Mouse (Mus musculus) retina, embryonic 14.5 days (tissue): ENCODE measurements around the gene C330007P06Rik.
A peak's percentile ranks its signal among the peaks of the same experiment; 100 is the strongest.
"Not testable (repeated sequence)": the region's sequence is repeated elsewhere in the genome, so short reads cannot be mapped to it uniquely, and the experiment has no call there.

Source experiments
- DNase-seq: peaks from one replicate; pipeline ENCODE4 v3.0.0-alpha.2; 2015; ENCODE audit warnings: low spot score

C330007P06Rik gene

DNA sequence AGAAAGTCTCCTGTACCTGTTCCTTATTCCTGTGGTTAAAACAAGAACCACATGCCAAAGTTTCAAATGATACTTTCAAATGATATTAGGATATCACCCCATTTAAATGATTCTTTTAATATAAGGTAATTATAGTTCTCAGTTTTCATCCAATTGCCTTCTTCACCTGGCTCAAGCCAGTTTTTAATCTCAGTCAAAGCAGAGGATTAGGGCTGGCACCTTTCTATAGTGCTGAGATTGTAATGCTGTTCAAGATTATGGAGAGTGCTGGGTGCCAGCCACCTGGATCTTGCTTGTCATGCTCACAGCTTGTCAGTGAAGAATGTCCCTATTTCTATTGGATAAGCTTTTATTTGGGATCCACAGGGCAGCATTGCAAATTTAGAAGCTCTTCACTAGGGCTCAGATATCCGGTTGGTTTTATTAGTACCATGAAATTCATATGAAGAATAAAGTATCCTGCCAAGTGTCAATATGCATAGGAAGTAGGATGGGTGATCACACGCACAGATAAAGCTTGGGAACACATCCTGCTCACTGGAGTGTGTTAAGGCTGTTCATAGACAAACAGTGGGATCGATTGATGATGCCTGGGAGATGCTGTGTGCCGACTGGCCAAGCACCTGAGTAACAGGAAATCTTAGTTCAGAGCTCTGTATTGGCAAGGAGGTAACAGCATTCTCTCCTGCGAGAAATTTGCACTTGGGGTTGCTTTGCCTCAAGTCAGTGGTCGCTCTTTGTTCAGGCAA, 74.6 kb downstream of the C330007P06Rik start:
- DNase-seq = no peak

DNA sequence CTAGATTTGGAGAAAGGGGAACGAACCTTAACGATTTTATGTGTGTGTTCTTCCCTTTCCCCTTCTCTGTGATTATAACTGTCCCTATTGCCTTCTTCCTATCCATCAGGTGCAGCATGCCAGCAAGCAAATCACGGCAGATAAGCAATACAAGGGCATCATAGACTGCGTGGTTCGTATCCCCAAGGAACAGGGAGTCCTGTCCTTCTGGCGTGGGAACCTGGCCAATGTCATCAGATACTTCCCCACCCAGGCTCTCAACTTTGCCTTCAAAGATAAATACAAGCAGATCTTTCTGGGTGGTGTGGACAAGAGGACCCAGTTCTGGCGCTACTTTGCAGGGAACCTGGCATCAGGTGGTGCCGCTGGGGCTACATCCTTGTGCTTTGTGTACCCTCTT, 77.2 kb downstream of the C330007P06Rik start:
- DNase-seq = not testable (repeated sequence)

DNA sequence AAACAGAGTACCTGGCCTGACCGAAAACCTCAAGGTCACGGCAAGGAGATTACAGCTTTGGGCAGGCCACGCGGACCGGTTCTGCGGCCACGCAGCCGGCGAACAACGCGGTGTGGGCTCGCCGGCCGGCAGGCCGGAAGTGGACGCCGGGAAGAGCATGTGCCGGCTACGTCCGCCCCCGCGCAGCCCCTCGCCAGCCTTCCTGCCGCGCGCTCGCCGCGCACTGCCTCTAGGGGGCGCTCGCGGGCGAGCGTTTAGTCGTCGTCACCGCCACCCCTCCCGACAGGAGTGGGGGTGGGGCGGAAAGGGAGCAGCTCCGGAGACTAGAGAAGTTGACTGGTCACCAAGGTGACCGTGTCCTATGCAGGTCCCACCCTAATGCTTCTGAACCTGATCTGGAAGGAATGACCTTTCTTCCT, 77.7 kb downstream of the C330007P06Rik start:
- peak; percentile 82 for DNase-seq

DNA sequence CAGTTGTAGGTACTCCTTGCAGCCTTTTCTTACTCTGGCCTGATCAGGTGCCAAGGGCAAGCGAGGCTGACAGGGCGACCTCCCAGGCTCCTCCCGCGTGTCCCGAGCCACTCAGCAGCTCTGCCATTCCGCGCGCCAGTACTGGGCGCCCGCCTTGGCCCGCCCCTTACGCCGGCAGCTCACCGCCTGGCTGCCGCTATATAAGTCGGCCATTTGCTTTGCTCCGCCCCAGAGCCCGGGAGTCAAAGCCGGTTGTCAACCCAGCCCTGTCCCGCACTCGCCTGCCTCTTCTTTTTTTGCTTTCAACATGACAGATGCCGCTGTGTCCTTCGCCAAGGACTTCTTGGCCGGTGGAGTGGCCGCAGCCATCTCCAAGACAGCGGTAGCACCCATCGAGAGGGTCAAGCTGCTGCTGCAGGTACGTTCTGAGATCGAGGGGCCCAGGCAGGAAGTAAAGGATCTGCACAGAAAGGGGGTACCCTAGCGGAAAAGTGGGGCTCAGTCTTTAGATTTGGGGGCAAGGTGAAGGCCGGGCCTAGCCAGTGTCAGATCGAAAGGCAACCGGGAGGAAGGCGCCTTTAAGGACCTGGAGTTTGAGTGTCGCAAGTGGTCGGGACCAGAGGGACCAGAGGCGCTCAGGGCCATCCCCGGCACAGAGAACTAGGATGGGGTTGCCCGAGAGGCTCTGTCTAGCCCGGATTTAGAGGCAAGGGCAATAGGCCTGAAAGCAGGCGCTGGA, 78.3 kb downstream of the C330007P06Rik start, which contains the start of gene Slc25a5:
Slc25a5 (plus strand) TSS at position 228 of the 739 bp plus-strand sequence.
- peak; percentile 82 for DNase-seq

DNA sequence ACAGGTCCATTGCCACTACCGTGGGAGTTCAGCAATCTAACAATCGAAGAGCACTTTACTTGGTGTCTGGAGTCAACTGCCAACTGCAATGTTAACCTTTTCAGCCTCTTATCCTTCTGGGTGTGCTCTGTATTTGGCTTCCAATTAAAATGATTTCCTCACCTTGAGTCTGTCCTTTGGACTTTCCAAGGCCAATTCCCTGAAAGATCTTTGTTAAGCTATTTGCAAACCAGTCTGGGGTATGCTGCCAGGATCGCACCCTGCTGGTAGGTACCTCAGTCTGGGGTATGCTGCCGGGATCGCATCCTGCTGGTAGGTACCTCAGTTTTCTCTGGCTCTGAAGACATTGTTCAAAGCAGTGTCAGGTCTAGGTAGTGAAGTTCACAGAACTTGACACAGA, 79.3 kb downstream of the C330007P06Rik start:
- no peak for DNase-seq

DNA sequence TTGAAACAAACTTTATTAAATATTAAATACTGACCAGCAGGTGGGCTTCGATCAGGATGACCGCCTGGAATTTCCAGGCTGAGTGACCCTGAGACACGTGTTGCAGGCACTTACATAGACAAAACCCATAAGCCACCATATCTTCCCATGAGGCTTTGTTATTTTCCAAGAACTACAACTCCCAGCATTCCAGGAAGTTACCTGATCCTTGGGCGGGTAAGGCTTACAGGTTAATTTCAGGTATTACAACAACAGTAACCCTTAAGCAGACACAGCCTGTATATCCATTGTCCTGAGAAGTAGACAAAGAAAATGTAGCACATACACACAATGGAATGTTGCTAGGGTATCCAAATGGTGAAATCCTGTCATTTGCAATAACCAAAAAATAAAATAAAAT, 84.6 kb downstream of the C330007P06Rik start:
- no peak for DNase-seq

DNA sequence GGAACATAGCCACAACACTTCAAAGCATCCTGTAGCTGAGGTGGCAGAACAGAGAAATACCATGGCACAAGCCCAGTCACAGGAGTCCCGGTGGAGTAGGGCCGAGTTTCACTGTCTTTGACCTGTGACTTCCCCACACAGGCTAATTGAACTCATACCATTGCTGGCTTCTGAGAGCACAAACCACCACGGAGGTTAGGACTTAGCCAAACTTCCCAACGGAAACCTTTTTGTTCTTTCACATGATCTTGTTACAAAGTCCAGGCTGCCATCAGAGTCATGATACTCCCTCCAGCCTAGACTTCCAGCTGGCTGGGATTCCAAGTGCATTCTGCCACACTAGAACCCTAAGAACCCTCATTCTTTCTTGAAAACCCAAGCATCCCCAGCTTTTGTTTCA, 96.2 kb downstream of the C330007P06Rik start:
- no peak for DNase-seq

DNA sequence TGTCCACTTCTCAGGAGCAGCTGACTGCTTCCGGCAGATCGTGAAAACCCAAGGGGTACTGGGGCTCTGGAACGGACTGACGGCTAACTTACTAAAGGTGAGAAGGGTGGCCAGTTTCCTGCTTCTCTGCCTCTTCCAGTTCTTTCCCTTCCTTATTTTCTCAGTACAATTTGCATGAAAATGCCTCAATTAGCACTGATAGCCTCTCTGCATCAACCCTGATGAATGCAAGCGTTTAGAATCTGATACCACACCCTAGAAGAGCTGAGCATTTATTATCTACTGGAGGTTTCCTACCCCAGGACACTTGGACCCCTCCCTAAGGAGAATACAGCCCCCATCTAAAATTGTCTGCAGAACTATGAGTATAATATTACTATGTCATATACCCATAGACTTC, 98.4 kb downstream of the C330007P06Rik start:
- DNase-seq = no peak
